Mouse (Mus musculus) liver, embryonic 14.5 days (tissue): ENCODE measurements around the gene Zfp652.

Experiments
- CTCF ChIP-seq: IDR thresholded peaks from 2 replicates; pipeline ENCODE4 v1.5.1; 2016; ENCODE audit warnings: antibody characterized with exemption, low read depth, control low read depth
- EP300 ChIP-seq: IDR thresholded peaks from 2 replicates; pipeline ENCODE4 v1.6.1; 2016; ENCODE audit warnings: antibody characterized with exemption, low read depth

GRCm38 (mm10) chr11:95677925-95678701, 34.4 kb upstream of the Zfp652 start:
- no peak for TF ChIP-seq CTCF
- TF ChIP-seq EP300 = no peak
